Mouse (Mus musculus) testis, adult 2 months (tissue): ENCODE measurements around the gene Auts2.

ENCODE experiments used
- CTCF ChIP-seq: fragments of 200-500 bp; IDR thresholded peaks from 2 replicates; pipeline ENCODE4 v1.5.1; 2012; ENCODE audit warnings: low read depth, mild to moderate bottlenecking, inconsistent platforms, low read length, moderate library complexity; ENCODE audit not compliant: control insufficient read depth, insufficient read depth, insufficient replicate concordance
- POLR2A ChIP-seq: fragments of 200-500 bp; IDR thresholded peaks from 2 replicates; pipeline ENCODE4 v1.6.1; 2012; ENCODE audit warnings: low read depth, mild to moderate bottlenecking, inconsistent platforms, low read length, moderate library complexity; ENCODE audit not compliant: control insufficient read depth

- TF ChIP-seq CTCF (no peak), POLR2A (no peak)
Observed at GRCm38 (mm10) chr5:132235460-132235859, 307.7 kb downstream of the Auts2 start.
